Mouse (Mus musculus): Measurements from ENCODE around the gene Rapgef4.

DNA sequence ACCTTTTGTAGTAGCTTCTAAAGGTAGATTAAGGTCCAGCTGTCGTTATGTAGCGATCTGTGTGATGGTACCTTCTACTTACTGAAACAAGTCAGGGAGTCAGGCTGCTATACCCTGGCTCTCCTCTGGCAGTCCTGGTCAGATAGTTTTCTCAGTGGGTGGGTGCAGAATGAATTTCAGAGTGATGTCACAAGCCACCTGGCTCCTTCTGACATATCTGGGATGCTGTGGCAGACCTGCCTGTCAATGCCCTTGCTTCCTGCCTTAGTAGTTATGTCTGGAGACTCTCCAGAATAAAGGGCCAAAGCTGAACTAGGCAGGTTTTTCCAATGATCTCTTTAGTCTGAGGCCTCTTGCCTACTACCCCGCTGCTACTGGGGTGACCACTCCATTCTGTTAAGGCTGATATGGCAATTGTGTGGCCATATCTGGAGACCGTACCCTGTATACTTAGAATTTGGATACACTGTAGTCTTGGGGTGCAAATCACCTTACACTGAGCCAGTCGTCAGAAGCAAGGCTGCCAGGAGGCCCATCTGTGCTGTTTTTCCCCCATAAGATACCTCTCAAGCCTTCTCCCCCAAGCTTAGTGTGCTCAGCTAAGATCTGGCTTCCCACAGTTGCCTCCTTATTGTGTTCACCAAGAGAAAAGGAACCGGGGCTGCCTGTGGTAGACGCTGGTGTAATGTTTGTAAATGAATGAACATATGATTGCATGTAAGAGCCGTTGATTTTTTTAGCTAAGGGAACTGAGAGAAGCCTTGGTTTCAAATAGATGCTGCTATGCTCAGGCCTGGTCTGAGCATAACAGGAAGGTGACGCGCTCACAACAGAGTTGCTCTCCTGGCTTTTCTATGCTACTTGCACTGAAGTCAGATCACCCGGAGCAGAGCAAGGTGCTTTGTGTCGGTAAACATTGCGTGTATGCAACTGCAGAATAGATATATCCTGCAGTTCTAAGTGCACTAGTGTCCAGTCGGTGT lies 159.1 kb downstream of the Rapgef4 start:
- no peak for TF ChIP-seq CTCF (IDR thresholded peaks at IDR 0.05; ENCODE audit: borderline replicate concordance, control insufficient read depth, extremely low read depth, insufficient read depth, low read length, poor library complexity)
- TF ChIP-seq POLR2A (IDR thresholded peaks at IDR 0.05; ENCODE audit: control insufficient read depth, extremely low read depth, insufficient read depth, low read length, poor library complexity), result no peak

All from thymus, adult 2 months (tissue).